Mouse (Mus musculus) ES-E14 (cell line): Measurements from ENCODE around the gene Ephb1. TPM values are rescaled to one million over a fixed set of nuclear protein-coding genes. Genes with fewer than 3 reads are reported as not detected.

Source experiments
- DNase-seq: peaks from one replicate; pipeline ENCODE4 v3.0.0-alpha.2; 2013; ENCODE audit warnings: low read depth, low spot score
- H3K27ac ChIP-seq: 2 replicates; pipeline ENCODE4 v1.5.1; 2012; ENCODE audit warnings: low read depth, mild to moderate bottlenecking, low read length, moderate library complexity, mixed read lengths; ENCODE audit not compliant: poor library complexity, insufficient read depth, severe bottlenecking
- H3K36me3 ChIP-seq: 2 replicates; pipeline ENCODE4 v1.6.1; 2012; ENCODE audit warnings: mild to moderate bottlenecking, low read length, moderate library complexity, mixed read lengths; ENCODE audit not compliant: control insufficient read depth, poor library complexity, insufficient read depth, severe bottlenecking
- H3K4me1 ChIP-seq, 2 experiments: fragments of 150-350 bp in 1 of 2; sonication (generic) in 1 of 2; 2 replicates each; pipeline ENCODE4 v1.6.1; 2012; ENCODE audit warnings: low read length in 2 of 2, mild to moderate bottlenecking in 1 of 2, mixed read lengths in 1 of 2; ENCODE audit not compliant: control insufficient read depth in 2 of 2, insufficient read depth in 2 of 2, poor library complexity in 1 of 2
- H3K4me3 ChIP-seq, 2 experiments: fragments of 150-350 bp in 1 of 2; sonication (generic) in 1 of 2; 2 replicates each; pipeline ENCODE4 v1.5.1; 2012; ENCODE audit warnings: low read length in 2 of 2, low read depth in 1 of 2, mild to moderate bottlenecking in 1 of 2, mixed read lengths in 1 of 2; ENCODE audit not compliant: insufficient read depth in 1 of 2, poor library complexity in 1 of 2, severe bottlenecking in 1 of 2
- H3K9ac ChIP-seq: 2 replicates; pipeline ENCODE4 v1.6.1; 2012; ENCODE audit warnings: low read depth, mild to moderate bottlenecking, low read length, mixed read lengths; ENCODE audit not compliant: poor library complexity, insufficient read depth, severe bottlenecking
- H3K9me3 ChIP-seq: fragments of 150-350 bp; sonication (generic); 2 replicates; pipeline ENCODE4 v1.6.1; 2012; ENCODE audit warnings: low read depth, mild to moderate bottlenecking, low read length; ENCODE audit not compliant: control insufficient read depth, insufficient read depth
- CHD2 ChIP-seq: IDR thresholded peaks from 2 replicates; pipeline ENCODE4 v1.6.1; 2014; ENCODE audit warnings: mild to moderate bottlenecking, low read depth, low read length, inconsistent platforms
- HCFC1 ChIP-seq: IDR thresholded peaks from 2 replicates; pipeline ENCODE4 v1.6.1; 2012; ENCODE audit warnings: low read length, inconsistent platforms, borderline replicate concordance; ENCODE audit not compliant: insufficient read depth
- MAFK ChIP-seq: IDR thresholded peaks from 2 replicates; pipeline ENCODE4 v1.6.1; 2014; ENCODE audit warnings: mild to moderate bottlenecking, low read depth, low read length, inconsistent platforms; ENCODE audit not compliant: insufficient read depth
- ZC3H11A ChIP-seq: IDR thresholded peaks from 2 replicates; pipeline ENCODE4 v1.6.1; 2012; ENCODE audit warnings: low read depth, mild to moderate bottlenecking, inconsistent platforms, low read length, borderline replicate concordance
- ZNF384 ChIP-seq: IDR thresholded peaks from 2 replicates; pipeline ENCODE4 v1.6.1; 2012; ENCODE audit warnings: low read depth, low read length, inconsistent platforms
- in situ Hi-C, 2 experiments: fragments of 600-800 bp; cut with MboI; formaldehyde crosslinking; loops; one replicate each; pipeline ENCODE4 v1.15.1; 2025; ENCODE audit warnings: low sequenced_read_pairs in 2 of 2, inconsistent platforms in 1 of 2; ENCODE audit not compliant: unreplicated experiment in 2 of 2
- total RNA-seq: library from RNA; depleted of rRNA; stranded (reverse); fragments of 300-350 nt; gene quantifications from 2 replicates; pipeline ENCODE4 v1.2.3, GENCODE M21; 2012; rRNA removed

Gene Ephb1
- total RNA-seq, 1 experiment = 0.27 TPM

DNA sequence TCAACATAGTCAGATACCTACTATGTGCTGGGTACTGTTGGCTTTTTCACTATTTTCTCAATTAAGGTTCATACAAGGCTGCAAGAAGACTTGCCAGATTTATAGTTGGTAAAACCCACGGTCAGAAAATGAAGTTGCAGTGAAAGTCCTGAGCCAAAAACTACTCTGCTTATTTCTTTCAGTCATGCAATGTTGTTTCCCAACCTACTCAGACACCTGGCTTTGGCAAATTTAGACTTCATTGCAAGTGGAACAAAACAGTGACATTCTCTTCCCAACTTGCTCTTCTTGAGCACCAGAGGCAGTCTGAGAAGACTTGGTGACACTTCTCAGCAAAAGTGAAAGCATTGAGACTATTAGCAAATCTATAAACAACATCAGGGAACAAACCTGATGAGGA, 479.2 kb downstream of the Ephb1 start:
- TF ChIP-seq ZNF384 (no peak), CHD2 (no peak), HCFC1 (no peak), MAFK (no peak), ZC3H11A (no peak)
- no peaks in the 10 kb centered on the region for H3K36me3 ChIP-seq
- no peak for DNase-seq
- in situ Hi-C loops = no loop called here
- no peak overlapping the region for H3K4me3 ChIP-seq
- no peak overlapping the region for H3K9ac ChIP-seq
- no peaks in the 10 kb centered on the region for H3K4me1 ChIP-seq
- H3K9me3 ChIP-seq = no peaks in the 10 kb centered on the region
- H3K27ac ChIP-seq = no peak overlapping the region

Other genes with a start within 250 kb of the Ephb1 start
- 0.04 and 0.11 TPM in 2 replicates for gene Ky, start 151.1 kb upstream of the Ephb1 start, total RNA-seq